Mouse (Mus musculus): ENCODE results near the gene Prrt3. TPM values are rescaled to one million over a fixed set of nuclear protein-coding genes. Genes with fewer than 3 reads are reported as not detected.
A peak's percentile ranks its signal among the peaks of the same experiment; 100 is the strongest.

Prrt3 gene
- 10.2 and 12.8 TPM in 2 replicates for polyA plus RNA-seq (2015; fragmentation: Nextera tagmentation; extraction: Ambion mirVana)

DNA sequence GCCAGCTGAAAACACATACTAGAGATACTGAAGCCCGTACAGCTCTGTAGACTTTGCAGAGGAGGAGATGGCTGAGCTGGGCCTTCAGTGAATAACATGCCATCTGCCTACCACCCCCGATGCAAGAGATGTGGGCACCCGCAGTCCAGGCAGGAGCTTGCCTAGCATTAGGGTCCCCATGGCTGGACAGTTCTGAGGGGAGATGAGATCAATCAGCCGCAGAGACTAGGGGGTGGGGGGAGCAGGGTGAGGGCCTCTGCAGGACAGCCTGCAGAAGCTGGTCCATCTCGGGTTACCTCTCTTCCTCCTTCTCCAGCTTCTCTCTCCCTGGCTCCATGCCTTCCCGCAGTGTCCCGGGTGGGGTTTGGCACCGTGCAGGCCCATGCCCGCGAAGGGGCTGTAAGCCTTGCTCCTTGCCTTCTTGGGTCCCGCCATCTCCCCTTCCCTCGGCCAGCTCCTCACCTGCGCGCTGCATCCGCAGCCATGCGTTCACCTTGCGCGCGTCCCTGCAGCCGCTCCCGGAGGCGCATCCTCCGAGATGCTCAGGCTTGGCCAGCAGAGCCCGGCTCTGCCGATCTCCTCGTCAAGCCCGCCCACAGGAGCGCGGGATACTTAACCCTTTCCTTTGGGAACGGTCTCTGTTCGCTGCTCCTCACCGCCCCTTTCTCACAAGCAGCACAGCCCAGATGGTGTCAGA lies at the start of gene Prrt3:
Gene Prrt3, minus strand, starts transcription at position 544 of the 697 bp plus-strand sequence.
- peak within 1 kb of the TSS; percentile 63 for H3K4me2 ChIP-seq
- peak within 1 kb of the TSS; percentile 77 for H3K9ac ChIP-seq (replicated peaks)
- H3K4me1 ChIP-seq: peaks cover 24% of the 10 kb centered on the region
- WGBS: 2% methylated on average over 32 of the region's 32 CpGs
- no peaks in the 10 kb centered on the region for H3K9me3 ChIP-seq (replicated peaks)
- peak within 1 kb of the TSS; percentile 67 for H3K4me3 ChIP-seq (replicated peaks)
- peak; percentile 91 for ATAC-seq (ENCODE audit: low FRiP score)
- H3K27ac ChIP-seq (replicated peaks): peak within 1 kb of the TSS; percentile 73
- peaks cover 6% of the 10 kb centered on the region; the same call in 1 of the 2 replicates for H3K36me3 ChIP-seq
- peaks cover 7% of the 10 kb centered on the region for H3K27me3 ChIP-seq (replicated peaks)

DNA sequence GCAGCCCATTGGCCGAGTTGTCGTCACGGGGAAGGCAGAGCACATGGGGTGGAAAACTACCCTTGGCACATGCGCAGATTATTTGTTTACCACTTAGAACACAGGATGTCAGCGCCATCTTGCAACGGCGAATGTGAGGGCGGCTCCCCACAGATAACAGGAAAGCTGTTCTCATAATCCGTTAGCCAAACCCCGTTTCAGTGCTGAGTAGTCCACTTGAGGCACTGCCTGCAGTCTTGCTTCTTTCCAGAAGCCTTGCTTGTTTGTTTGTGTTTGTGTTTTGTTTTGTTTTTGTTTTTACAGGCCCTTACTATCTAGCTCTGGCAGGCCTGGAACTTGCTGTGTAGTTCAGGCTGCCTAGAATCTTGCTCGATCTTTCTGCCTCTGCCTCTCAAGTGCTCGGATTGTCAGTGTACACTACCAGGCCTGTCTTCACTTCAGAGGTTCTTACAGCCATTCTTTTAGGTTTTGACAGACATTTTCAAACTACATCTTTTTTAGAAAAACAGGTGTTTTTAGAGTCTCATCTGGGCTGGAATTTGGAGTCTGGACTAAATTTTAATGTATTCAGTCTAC lies 42.3 kb upstream of the Prrt3 start:
- ATAC-seq (ENCODE audit: low FRiP score): no peak
- Histone ChIP-seq H3K4me2 (no peak overlapping the region), H3K27ac (replicated peaks) (no peak overlapping the region), H3K36me3 (no peaks in the 10 kb centered on the region), H3K4me3 (replicated peaks) (no peak overlapping the region), H3K9me3 (replicated peaks) (no peaks in the 10 kb centered on the region), H3K27me3 (replicated peaks) (no peaks in the 10 kb centered on the region), H3K4me1 (no peaks in the 10 kb centered on the region), H3K9ac (replicated peaks) (no peak overlapping the region)
- WGBS: 90% methylated on average over 9 of the region's 12 CpGs

DNA sequence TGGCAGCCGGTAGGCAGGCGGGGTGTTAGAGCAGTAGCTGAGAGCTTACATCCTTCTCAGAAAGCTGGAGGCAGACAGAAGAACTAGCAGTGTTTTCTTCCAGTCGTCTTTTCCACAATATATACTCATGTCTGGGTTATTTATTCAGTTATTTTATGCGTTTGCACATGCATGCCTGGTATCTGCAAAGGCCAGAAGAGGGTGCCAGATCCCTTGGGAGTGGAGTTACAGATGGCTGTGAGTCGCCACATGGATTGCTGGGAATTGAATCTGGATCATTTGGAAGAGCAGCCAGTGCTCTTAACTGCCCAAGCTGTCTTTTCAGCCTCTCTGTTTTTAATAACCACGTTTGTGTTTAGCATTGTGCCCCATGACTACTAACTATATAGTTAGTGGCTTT lies 39.9 kb upstream of the Prrt3 start:
- Histone ChIP-seq H3K27ac (replicated peaks) (no peak overlapping the region), H3K36me3 (no peaks in the 10 kb centered on the region), H3K4me2 (no peak overlapping the region), H3K9ac (replicated peaks) (no peak overlapping the region), H3K27me3 (replicated peaks) (no peaks in the 10 kb centered on the region), H3K9me3 (replicated peaks) (no peaks in the 10 kb centered on the region), H3K4me1 (no peaks in the 10 kb centered on the region), H3K4me3 (replicated peaks) (no peak overlapping the region)
- WGBS: 90% methylated on average over 6 of the region's 6 CpGs
- ATAC-seq (ENCODE audit: low FRiP score): no peak

DNA sequence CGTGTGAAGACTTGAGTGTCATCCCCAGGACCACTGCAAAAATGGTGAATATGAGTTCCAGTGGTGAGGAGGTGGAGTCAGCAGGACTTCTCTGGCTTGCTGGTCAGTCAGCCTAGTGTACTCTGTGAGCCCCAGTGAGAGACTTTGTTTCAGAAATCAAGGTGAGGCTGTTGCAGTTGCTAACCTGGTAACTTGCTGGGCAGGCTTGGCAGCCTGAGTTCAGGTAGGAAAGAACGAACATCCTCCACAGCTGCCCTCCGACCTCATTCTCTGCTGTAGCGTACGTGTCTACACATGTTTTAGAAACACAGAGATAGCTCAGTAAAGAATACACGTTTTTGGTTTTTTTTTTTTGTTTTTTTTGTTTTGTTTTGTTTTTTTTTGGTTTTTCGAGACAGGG lies 33.2 kb upstream of the Prrt3 start:
- H3K4me2 ChIP-seq: no peak overlapping the region
- no peak for ATAC-seq (ENCODE audit: low FRiP score)
- peaks cover 14% of the 10 kb centered on the region for H3K4me1 ChIP-seq
- no peak overlapping the region for H3K27ac ChIP-seq (replicated peaks)
- no peaks in the 10 kb centered on the region for H3K36me3 ChIP-seq
- 87% methylated on average over 7 of the region's 7 CpGs for WGBS
- H3K4me3 ChIP-seq (replicated peaks): no peak overlapping the region
- H3K27me3 ChIP-seq (replicated peaks): no peaks in the 10 kb centered on the region
- H3K9me3 ChIP-seq (replicated peaks): no peaks in the 10 kb centered on the region
- no peak overlapping the region for H3K9ac ChIP-seq (replicated peaks)

DNA sequence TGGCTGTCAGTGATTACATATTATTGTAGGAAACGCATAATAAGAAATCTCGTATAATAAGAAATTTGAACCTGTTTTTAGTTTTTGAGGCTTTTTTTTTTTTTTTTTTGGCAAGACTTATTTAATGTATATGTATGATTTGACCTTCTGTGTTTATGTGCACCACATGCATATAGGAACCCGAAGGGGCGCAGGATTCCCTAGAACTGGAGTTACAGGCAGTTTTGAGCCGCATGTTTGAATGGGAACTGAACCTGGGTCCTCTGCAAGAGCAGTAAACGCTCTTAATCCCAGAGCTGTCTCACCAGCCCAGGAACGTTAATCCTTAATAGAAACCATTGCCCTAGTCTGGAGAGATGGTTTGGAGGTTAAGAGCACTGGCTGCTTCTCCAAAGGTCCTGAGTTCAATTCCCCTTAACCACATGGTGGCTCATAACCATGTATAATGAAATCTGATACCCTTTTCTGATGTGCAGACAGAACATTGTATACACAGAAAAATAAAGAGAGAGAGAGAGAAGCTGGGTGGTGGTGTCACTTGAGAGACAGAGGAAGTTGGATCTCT lies 30.2 kb upstream of the Prrt3 start:
- no peaks in the 10 kb centered on the region for H3K36me3 ChIP-seq
- no peaks in the 10 kb centered on the region for H3K27me3 ChIP-seq (replicated peaks)
- peak overlapping the region; percentile 72 for H3K4me2 ChIP-seq
- ATAC-seq (ENCODE audit: low FRiP score): no peak
- H3K4me3 ChIP-seq (replicated peaks): peak overlapping the region; percentile 80
- H3K4me1 ChIP-seq: peaks cover 24% of the 10 kb centered on the region
- no peaks in the 10 kb centered on the region for H3K9me3 ChIP-seq (replicated peaks)
- H3K9ac ChIP-seq (replicated peaks): peak overlapping the region; percentile 71; the same call in 1 of the 2 replicates
- peak overlapping the region; percentile 84; the same call in 1 of the 2 replicates for H3K27ac ChIP-seq (replicated peaks)
- WGBS: 6% methylated on average over 7 of the region's 7 CpGs

DNA sequence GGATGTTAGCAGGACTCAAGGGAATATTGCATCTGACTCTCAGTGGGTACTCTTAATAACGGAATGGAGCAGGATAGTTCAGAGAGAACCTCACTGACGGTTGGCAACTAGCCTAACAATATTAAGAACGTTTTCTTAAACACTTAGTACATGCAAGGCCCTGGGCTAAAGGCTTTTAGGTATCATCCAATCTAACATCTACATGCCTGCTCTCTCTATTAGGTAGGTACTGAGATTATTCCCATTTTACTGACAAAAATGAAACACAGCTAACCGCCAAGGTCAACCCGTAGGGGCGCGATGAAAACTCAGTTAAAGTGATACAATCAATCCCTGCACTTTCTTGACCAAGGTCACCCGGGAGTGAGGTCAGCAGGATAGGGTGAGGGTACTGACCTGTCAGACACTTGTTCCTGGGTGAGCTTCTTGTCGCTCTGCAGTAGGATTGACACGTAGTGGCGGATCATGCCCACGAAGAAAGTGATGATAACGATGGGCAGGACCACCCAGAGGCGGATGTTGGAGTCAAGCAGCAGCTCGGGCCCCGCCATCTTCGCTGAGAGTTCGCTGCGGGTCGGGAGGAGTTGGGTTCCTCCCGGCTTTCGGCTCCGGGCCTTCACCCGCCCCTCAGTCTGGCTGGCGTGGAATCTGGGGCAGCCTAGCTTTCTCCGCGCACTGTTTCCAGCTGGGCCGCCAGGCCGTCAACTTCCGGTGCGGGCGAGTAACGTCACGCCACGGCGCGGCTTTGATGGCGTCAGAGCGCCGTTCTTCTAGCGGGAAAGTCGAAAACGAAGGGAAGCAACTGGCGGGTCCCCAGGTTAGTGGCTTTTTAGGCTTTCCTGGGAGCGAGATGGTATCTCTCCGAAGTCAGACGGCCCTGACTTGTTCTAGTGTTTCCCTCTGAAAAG lies 29.5 kb upstream of the Prrt3 start, which contains the start of the genes Emc3 and Fancd2:
Gene Emc3, minus strand, starts transcription at position 721 of the 908 bp plus-strand sequence.
Gene Fancd2, plus strand, starts transcription at position 751 of the 908 bp plus-strand sequence.
- H3K9ac ChIP-seq (replicated peaks): peak within 1 kb of the TSS; percentile 71
- H3K36me3 ChIP-seq: 0 out of 2 replicates have a peak, but pooled peaks cover 5% of the 10 kb centered on the region
- peaks cover 24% of the 10 kb centered on the region for H3K4me1 ChIP-seq
- no peaks in the 10 kb centered on the region for H3K9me3 ChIP-seq (replicated peaks)
- H3K27ac ChIP-seq (replicated peaks): peak within 1 kb of the TSS; percentile 84
- H3K27me3 ChIP-seq (replicated peaks): no peaks in the 10 kb centered on the region
- ATAC-seq (ENCODE audit: low FRiP score): peak; percentile 92
- peak within 1 kb of the TSS; percentile 80 for H3K4me3 ChIP-seq (replicated peaks)
- peak within 1 kb of the TSS; percentile 72 for H3K4me2 ChIP-seq
- 1% methylated on average over 47 of the region's 47 CpGs for WGBS

DNA sequence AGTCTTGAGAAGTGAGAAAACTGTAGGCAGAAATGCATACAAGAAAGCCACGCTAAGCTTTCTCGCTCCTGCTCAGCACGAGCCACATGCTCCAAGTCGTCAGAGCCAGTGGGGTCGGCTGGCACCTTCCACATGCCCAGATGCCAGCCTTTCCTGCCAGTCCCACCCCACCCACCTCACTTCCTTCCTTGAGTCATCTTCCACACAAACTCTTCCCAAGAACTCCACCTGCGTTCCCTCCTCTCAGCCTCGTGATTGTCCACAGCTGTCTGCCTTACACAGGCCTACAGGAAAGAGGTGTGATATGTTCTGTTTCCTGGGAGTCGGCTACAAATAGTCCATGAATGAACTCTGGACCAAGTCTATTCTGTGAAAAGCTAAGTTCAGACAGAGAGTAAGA lies 21.7 kb upstream of the Prrt3 start:
- Histone ChIP-seq H3K27ac (replicated peaks) (no peak overlapping the region), H3K4me2 (no peak overlapping the region), H3K9me3 (replicated peaks) (no peaks in the 10 kb centered on the region), H3K4me1 (no peaks in the 10 kb centered on the region), H3K36me3 (peaks cover 52% of the 10 kb centered on the region), H3K4me3 (replicated peaks) (no peak overlapping the region), H3K9ac (replicated peaks) (no peak overlapping the region), H3K27me3 (replicated peaks) (no peaks in the 10 kb centered on the region)
- no peak for ATAC-seq (ENCODE audit: low FRiP score)
- WGBS: 86% methylated on average over 8 of the region's 8 CpGs

DNA sequence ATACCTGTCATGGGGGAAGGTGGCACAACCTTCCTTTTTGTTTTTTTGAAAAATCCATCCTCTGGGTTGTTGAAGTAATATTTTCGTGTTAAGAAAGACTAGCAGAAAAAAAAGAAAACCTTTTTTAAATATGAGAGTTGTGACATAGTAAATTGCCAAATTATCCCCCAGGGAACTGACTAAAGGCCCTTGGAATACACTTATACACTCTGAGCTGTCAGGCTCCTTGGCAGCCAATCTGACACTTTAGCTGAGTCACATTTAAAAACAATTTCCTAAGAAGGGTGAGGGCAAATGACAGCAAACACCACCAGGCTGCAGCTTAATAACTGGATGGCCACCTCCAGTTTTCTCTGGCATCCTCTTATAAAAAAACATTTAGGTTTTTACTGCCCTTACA lies 20.6 kb upstream of the Prrt3 start:
- Histone ChIP-seq H3K27me3 (replicated peaks) (no peaks in the 10 kb centered on the region), H3K4me1 (no peaks in the 10 kb centered on the region), H3K9ac (replicated peaks) (no peak overlapping the region), H3K4me3 (replicated peaks) (no peak overlapping the region), H3K4me2 (no peak overlapping the region), H3K9me3 (replicated peaks) (no peaks in the 10 kb centered on the region), H3K36me3 (peaks cover 63% of the 10 kb centered on the region), H3K27ac (replicated peaks) (no peak overlapping the region)
- no peak for ATAC-seq (ENCODE audit: low FRiP score)
- WGBS: 86% methylated on average over 1 of the region's 1 CpGs

DNA sequence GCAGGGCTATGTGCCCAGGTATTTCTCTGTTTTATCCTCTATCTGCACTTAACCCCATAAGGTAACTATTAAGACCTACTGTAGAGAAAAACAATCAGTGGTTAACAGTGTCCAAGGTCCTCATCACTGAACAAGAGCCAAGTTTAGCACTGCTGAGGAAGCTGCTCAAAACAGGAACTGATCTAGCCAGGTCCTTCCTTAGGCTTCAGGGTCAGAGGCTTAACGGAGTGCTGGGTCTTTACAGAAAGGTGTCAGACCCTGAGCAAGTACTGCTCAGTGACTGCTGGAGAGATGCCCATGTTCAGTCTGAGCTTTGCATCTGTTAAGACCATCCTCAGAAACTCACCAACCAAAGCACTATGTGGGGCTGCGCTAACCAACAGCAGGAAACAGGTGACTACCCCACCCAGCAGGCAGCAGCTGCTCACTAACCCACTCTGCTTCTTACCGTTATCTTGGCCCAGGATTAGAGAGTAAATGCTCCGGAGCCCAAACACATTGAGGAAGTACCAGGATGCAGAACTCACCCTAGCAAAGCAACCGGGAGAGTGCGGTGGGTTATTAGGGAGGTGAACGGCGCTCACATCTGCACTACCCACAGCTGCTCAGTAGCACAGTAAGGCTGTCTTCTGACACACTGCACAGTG lies 15.8 kb upstream of the Prrt3 start:
- H3K27ac ChIP-seq (replicated peaks): no peak overlapping the region
- peaks cover 92% of the 10 kb centered on the region for H3K36me3 ChIP-seq
- no peak overlapping the region for H3K9ac ChIP-seq (replicated peaks)
- ATAC-seq (ENCODE audit: low FRiP score): no peak
- H3K27me3 ChIP-seq (replicated peaks): no peaks in the 10 kb centered on the region
- H3K4me2 ChIP-seq: no peak overlapping the region
- no peak overlapping the region for H3K4me3 ChIP-seq (replicated peaks)
- H3K9me3 ChIP-seq (replicated peaks): no peaks in the 10 kb centered on the region
- WGBS: 96% methylated on average over 8 of the region's 8 CpGs
- H3K4me1 ChIP-seq: no peaks in the 10 kb centered on the region

DNA sequence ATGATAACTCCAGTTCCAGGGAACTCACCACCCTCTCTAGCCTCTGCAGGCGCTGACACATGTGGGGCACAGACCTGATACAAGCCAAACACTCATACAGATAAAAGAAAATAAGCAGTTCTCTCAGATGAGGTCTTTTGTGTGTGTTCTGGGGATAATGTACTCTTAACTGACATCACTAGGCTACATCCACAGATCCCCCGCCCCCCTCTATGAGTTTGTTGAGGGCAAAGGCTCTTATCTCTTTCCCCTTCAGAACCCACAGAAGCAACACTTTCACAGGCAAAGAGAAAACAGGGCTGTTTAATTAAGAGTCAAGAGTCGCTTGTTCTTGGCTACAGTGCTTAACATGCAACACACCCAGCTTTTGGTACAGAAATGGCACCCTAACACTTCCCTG lies 12.9 kb upstream of the Prrt3 start:
- 99% methylated on average over 3 of the region's 3 CpGs for WGBS
- Histone ChIP-seq H3K36me3 (peaks cover 73% of the 10 kb centered on the region), H3K9me3 (replicated peaks) (no peaks in the 10 kb centered on the region), H3K27ac (replicated peaks) (no peak overlapping the region), H3K4me2 (no peak overlapping the region), H3K27me3 (replicated peaks) (no peaks in the 10 kb centered on the region), H3K9ac (replicated peaks) (no peak overlapping the region), H3K4me1 (no peaks in the 10 kb centered on the region), H3K4me3 (replicated peaks) (no peak overlapping the region)
- ATAC-seq (ENCODE audit: low FRiP score): no peak

DNA sequence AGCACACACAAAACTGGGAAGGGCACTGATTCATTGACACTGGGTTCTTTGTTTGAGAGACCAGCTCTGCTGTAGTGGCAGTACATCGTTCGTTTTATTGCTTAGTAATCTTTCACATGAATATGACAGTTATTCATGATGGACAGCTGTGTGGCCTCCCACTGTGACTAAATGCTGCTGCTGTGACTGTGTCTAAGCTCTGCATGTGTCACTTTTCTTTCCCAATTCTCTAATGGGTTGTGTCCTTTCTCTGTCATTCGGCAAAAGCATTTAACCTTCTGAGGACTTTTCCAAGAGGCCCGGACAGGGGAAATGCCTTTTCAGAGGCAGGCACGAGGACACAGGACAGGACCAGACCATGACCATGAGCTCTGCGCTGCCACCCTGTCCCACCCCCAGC lies 12.2 kb upstream of the Prrt3 start:
- H3K27me3 ChIP-seq (replicated peaks): no peaks in the 10 kb centered on the region
- H3K4me2 ChIP-seq: no peak overlapping the region
- no peak overlapping the region for H3K4me3 ChIP-seq (replicated peaks)
- no peak for ATAC-seq (ENCODE audit: low FRiP score)
- H3K27ac ChIP-seq (replicated peaks): no peak overlapping the region
- H3K4me1 ChIP-seq: no peaks in the 10 kb centered on the region
- peaks cover 67% of the 10 kb centered on the region for H3K36me3 ChIP-seq
- 90% methylated on average over 6 of the region's 6 CpGs for WGBS
- no peaks in the 10 kb centered on the region for H3K9me3 ChIP-seq (replicated peaks)
- no peak overlapping the region for H3K9ac ChIP-seq (replicated peaks)
